Mouse (Mus musculus) adrenal gland, adult (tissue): Measurements from ENCODE around the gene Gm26558.

Experiments used
- DNase-seq, 2 experiments: peaks; one replicate each; pipeline ENCODE4 v3.0.0; 2022 to 2023; ENCODE audit warnings: low spot score in 1 of 2; ENCODE audit not compliant: inconsistent age in 2 of 2

The Gm26558 gene

GRCm38 (mm10) chr2:70649471-70649870 lies 12.4 kb downstream of the Gm26558 start:
- DNase-seq: peak in 1 of 2 experiments; percentile 51

GRCm38 (mm10) chr2:70648271-70648670 lies 13.6 kb downstream of the Gm26558 start:
- no peak for DNase-seq

GRCm38 (mm10) chr2:70647681-70648080 lies 14.2 kb downstream of the Gm26558 start:
- no peak for DNase-seq

- DNase-seq: no peak
Observed at GRCm38 (mm10) chr2:70645266-70645780, 16.6 kb downstream of the Gm26558 start.

GRCm38 (mm10) chr2:70642971-70643565 lies 18.8 kb downstream of the Gm26558 start:
- DNase-seq: no peak

- DNase-seq: no peak
Observed at GRCm38 (mm10) chr2:70640968-70641367, 20.9 kb downstream of the Gm26558 start.

GRCm38 (mm10) chr2:70634028-70634690 lies 27.7 kb downstream of the Gm26558 start:
- DNase-seq: no peak

- DNase-seq: no peak
Observed at GRCm38 (mm10) chr2:70632412-70632811, 29.5 kb downstream of the Gm26558 start.

GRCm38 (mm10) chr2:70631321-70631720 lies 30.6 kb downstream of the Gm26558 start:
- no peak for DNase-seq

- DNase-seq: no peak
Observed at GRCm38 (mm10) chr2:70629921-70630320, 32.0 kb downstream of the Gm26558 start.

GRCm38 (mm10) chr2:70629339-70629761 lies 32.6 kb downstream of the Gm26558 start:
- peak; percentile 9 to 35 for DNase-seq

- DNase-seq: no peak
Observed at GRCm38 (mm10) chr2:70628397-70628796, 33.5 kb downstream of the Gm26558 start.

GRCm38 (mm10) chr2:70625761-70626160 lies 36.1 kb downstream of the Gm26558 start:
- DNase-seq: no peak

GRCm38 (mm10) chr2:70622244-70622643 lies 39.7 kb downstream of the Gm26558 start:
- no peak for DNase-seq

- peak; percentile 37 to 79 for DNase-seq
Observed at GRCm38 (mm10) chr2:70620225-70620624, 41.7 kb downstream of the Gm26558 start.

- no peak for DNase-seq
Observed at GRCm38 (mm10) chr2:70619232-70619835, 42.6 kb downstream of the Gm26558 start.

- no peak for DNase-seq
Observed at GRCm38 (mm10) chr2:70616617-70617016, 45.3 kb downstream of the Gm26558 start.

GRCm38 (mm10) chr2:70616076-70616475 lies 45.8 kb downstream of the Gm26558 start:
- no peak for DNase-seq

- no peak for DNase-seq
Observed at GRCm38 (mm10) chr2:70614745-70615351, 47.1 kb downstream of the Gm26558 start.
